Mouse (Mus musculus) brain, embryonic 14.5 days (tissue): ENCODE data around the gene Mroh7.

Source experiments
- CTCF ChIP-seq: fragments of 200-500 bp; IDR thresholded peaks from 2 replicates; pipeline ENCODE4 v1.5.1; 2012; ENCODE audit warnings: inconsistent platforms, mild to moderate bottlenecking, moderate library complexity, borderline replicate concordance; ENCODE audit not compliant: insufficient read depth, insufficient read length; ENCODE audit errors: extremely low read depth
- POLR2A ChIP-seq: fragments of 200-500 bp; IDR thresholded peaks from 2 replicates; pipeline ENCODE4 v1.6.1; 2012; ENCODE audit warnings: mild to moderate bottlenecking, inconsistent platforms, borderline replicate concordance; ENCODE audit not compliant: poor library complexity, insufficient read depth, insufficient read length, severe bottlenecking; ENCODE audit errors: extremely low read depth

- TF ChIP-seq CTCF (no peak), POLR2A (no peak)
Observed at GRCm38 (mm10) chr4:106633281-106634085, 97.2 kb downstream of the Mroh7 start.
